Mouse (Mus musculus) heart, embryonic 13.5 days (tissue): ENCODE results near the gene Ephb2. TPM values are rescaled to one million over a fixed set of nuclear protein-coding genes. Genes with fewer than 3 reads are reported as not detected.

Experiments used
- ATAC-seq: fragments of 200-750 bp; cut with Nextera tagmentation; 2 replicates; pipeline ENCODE4 v1.8.0; 2017; ENCODE audit warnings: moderate TSS enrichment; ENCODE audit not compliant: insufficient number of reproducible peaks, low FRiP score, low TSS enrichment; ENCODE audit errors: extremely low read depth
- H3K27ac ChIP-seq: fragments of 300-500 bp; sonication (generic); replicated peaks from 2 replicates; pipeline ENCODE4 v1.5.1; 2015; ENCODE audit warnings: moderate library complexity, mild to moderate bottlenecking, inconsistent platforms
- H3K27me3 ChIP-seq: fragments of 300-500 bp; sonication (generic); replicated peaks from 2 replicates; pipeline ENCODE4 v1.6.1; 2015; ENCODE audit warnings: mild to moderate bottlenecking, inconsistent platforms
- H3K36me3 ChIP-seq: fragments of 300-500 bp; sonication (generic); 2 replicates; pipeline ENCODE4 v1.6.1; 2015; ENCODE audit warnings: mild to moderate bottlenecking, inconsistent platforms
- H3K4me1 ChIP-seq: fragments of 300-500 bp; sonication (generic); 2 replicates; pipeline ENCODE4 v1.6.1; 2015; ENCODE audit warnings: inconsistent platforms
- H3K4me2 ChIP-seq: fragments of 300-500 bp; sonication (generic); 2 replicates; pipeline ENCODE4 v1.6.1; 2015; ENCODE audit warnings: inconsistent platforms, mild to moderate bottlenecking, moderate library complexity
- H3K4me3 ChIP-seq: fragments of 300-500 bp; sonication (generic); 2 replicates; pipeline ENCODE4 v1.5.1; 2015; ENCODE audit warnings: moderate library complexity, mild to moderate bottlenecking, inconsistent platforms
- H3K9ac ChIP-seq: fragments of 300-500 bp; sonication (generic); 2 replicates; pipeline ENCODE4 v1.6.1; 2015; ENCODE audit warnings: inconsistent platforms, mild to moderate bottlenecking, moderate library complexity
- H3K9me3 ChIP-seq: fragments of 300-500 bp; sonication (generic); 2 replicates; pipeline ENCODE4 v1.6.1; 2016; ENCODE audit warnings: inconsistent platforms
- WGBS: fragments of 180-500 bp; shearing (Covaris S2); methylation state at CpG from one replicate; pipeline ENCODE4 v1.1.7; 2015; ENCODE audit warnings: mixed read lengths; 5-methylcytosine and 5-hydroxymethylcytosine counted together
- polyA plus RNA-seq: library from polyadenylated mRNA; unstranded; fragments of >200 nt; fragmentation: Nextera tagmentation; extraction: Ambion mirVana; gene quantifications from 2 replicates; pipeline ENCODE4 v1.2.1, GENCODE M21; 2015

Gene Ephb2
- polyA plus RNA-seq, 1 experiment from 2014 or later = 1.2 TPM

DNA sequence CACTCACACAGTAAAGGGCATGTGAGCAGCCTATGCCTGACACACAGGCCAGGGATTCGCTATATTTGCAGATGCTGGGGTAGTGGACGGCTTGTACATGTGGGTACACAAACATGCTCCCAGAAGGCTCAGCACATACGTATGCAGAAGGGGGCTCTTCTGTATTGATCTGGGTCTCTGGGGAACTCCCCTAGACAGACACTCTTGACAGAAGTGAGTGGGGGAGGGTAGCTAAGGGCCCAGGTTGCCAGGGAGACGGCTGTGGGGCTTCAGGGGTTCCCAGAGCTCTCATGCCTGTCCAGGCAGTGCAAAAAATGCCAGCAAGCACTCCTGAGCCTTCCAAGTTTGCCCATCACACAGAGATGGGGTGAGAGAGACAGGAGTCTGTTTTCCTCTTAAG lies 78.7 kb downstream of the Ephb2 start:
- H3K9me3 ChIP-seq = no peaks in the 10 kb centered on the region
- H3K27me3 ChIP-seq = peaks cover 55% of the 10 kb centered on the region
- H3K36me3 ChIP-seq = no peaks in the 10 kb centered on the region
- no peak overlapping the region for H3K27ac ChIP-seq
- H3K4me2 ChIP-seq = no peak overlapping the region
- H3K4me3 ChIP-seq = no peak overlapping the region
- H3K4me1 ChIP-seq = peaks cover 15% of the 10 kb centered on the region
- no peak for ATAC-seq
- H3K9ac ChIP-seq = no peak overlapping the region
- WGBS = 81% methylated on average over 4 of the region's 4 CpGs

DNA sequence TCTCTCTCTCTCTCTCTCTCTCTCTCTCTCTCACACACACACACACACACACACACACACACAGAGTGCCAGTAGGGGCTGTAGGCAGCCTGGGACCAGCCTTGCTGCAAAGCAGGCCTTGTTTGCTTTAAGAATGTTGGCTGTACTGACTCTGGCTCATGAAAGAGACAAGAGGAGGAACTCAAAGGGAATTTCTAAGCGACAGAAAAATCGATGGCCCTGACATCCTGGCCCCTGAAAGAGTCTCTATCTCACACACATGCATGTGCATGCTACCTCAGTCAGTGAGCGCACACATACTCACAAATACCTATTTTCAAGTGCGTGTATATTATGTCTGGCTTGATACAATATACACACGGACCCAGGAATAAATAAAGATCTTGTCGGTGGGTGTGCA lies 79.3 kb downstream of the Ephb2 start:
- Histone ChIP-seq H3K4me3 (no peak overlapping the region), H3K27me3 (peaks cover 61% of the 10 kb centered on the region), H3K9ac (no peak overlapping the region; the same call in 1 of the 2 replicates), H3K4me1 (peaks cover 15% of the 10 kb centered on the region), H3K4me2 (no peak overlapping the region), H3K27ac (no peak overlapping the region), H3K9me3 (no peaks in the 10 kb centered on the region), H3K36me3 (no peaks in the 10 kb centered on the region)
- no peak for ATAC-seq
- 62% methylated on average over 6 of the region's 6 CpGs for WGBS

DNA sequence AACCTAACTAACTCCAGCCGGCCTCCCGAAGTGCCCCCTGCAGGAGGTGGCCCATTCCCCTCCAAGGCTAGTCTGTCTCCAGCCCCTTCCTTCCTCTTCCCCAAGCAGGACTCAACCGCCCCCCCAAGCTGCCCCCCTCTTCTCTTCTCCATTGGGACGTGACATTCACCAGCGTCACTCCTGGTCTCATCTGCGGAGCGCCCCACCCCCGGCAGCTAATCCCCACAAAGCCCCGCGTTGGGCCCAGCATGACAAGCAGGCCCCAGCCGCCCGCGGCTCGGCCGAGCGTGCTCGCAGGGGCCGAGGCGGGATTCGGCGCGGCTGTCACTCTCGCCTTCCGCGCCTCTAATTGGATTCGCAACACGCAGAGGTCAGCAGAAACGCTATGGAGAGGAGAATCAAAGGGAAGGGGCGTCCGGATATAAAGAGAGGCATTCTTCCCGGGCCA lies 80.4 kb downstream of the Ephb2 start:
- H3K4me1 ChIP-seq = peaks cover 25% of the 10 kb centered on the region
- peak overlapping the region; percentile 76 for H3K4me2 ChIP-seq
- 2% methylated on average over 30 of the region's 31 CpGs for WGBS
- H3K27me3 ChIP-seq = peaks cover 72% of the 10 kb centered on the region
- H3K36me3 ChIP-seq = no peaks in the 10 kb centered on the region
- ATAC-seq = peak; percentile 20; the same call in 1 of the 2 replicates
- H3K9ac ChIP-seq = peak overlapping the region; percentile 78
- no peak overlapping the region; the same call in 1 of the 2 replicates for H3K27ac ChIP-seq
- H3K9me3 ChIP-seq = no peaks in the 10 kb centered on the region
- H3K4me3 ChIP-seq = peak overlapping the region; percentile 48

DNA sequence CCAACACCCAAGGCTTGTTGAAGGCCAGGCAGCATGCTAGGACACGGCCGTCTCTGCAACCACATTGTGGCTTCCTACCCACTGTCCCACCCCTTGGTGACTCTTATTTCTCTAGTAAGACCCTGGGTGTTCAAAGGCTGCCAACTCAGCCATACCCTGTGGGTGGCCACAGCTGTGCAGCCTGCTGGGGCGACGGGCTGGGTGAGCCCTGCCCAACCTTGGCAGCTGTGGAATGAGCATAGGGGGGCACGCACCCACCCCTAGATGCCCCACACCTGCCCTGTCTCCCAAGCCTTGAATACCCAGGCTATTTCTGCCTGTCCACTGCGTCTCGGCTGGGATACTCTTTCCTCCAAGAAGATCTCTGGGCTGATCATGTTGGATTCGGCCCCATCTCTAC lies 81.5 kb downstream of the Ephb2 start:
- Histone ChIP-seq H3K36me3 (no peaks in the 10 kb centered on the region), H3K9ac (no peak overlapping the region), H3K4me1 (peaks cover 36% of the 10 kb centered on the region), H3K4me2 (no peak overlapping the region), H3K4me3 (no peak overlapping the region), H3K9me3 (no peaks in the 10 kb centered on the region), H3K27me3 (peaks cover 74% of the 10 kb centered on the region), H3K27ac (no peak overlapping the region)
- ATAC-seq = no peak
- WGBS = 83% methylated on average over 8 of the region's 8 CpGs

DNA sequence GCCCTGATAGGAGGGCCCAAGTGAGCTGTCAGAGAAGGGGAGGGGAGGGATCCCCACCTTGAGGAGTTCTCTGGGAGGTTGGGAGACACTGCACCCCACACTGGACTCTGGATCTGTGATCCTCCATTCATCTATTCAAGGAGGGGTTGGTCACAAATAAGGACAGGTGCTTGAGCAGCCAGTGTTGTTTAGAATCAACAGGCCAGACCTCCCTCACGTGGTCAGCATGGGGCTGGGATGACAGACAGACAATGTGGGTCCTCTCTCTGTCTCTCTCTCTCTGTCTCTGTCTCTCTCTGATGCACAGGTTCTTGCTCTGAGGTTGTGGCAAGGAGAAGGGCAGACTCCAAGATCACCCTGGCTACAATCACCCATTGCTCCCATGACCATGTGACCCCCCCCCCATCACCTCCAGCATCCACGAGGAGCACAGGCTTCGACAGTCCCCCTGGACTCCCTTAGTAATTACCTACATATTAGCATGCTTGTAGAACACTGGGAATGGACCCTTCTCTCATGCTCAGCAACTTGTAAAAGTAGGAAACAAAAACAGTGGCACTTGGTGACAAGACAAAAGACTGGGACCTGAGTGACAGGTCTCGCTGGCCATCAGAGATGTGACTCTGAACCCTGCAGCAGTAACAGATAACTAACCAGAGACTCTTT lies 84.3 kb downstream of the Ephb2 start:
- ATAC-seq = no peak
- no peak overlapping the region for H3K9ac ChIP-seq
- H3K4me1 ChIP-seq = peaks cover 47% of the 10 kb centered on the region
- no peak overlapping the region for H3K4me2 ChIP-seq
- H3K27me3 ChIP-seq = peaks cover 71% of the 10 kb centered on the region
- no peaks in the 10 kb centered on the region for H3K36me3 ChIP-seq
- WGBS = 36% methylated on average over 4 of the region's 4 CpGs
- H3K4me3 ChIP-seq = no peak overlapping the region
- H3K9me3 ChIP-seq = no peaks in the 10 kb centered on the region
- H3K27ac ChIP-seq = no peak overlapping the region

DNA sequence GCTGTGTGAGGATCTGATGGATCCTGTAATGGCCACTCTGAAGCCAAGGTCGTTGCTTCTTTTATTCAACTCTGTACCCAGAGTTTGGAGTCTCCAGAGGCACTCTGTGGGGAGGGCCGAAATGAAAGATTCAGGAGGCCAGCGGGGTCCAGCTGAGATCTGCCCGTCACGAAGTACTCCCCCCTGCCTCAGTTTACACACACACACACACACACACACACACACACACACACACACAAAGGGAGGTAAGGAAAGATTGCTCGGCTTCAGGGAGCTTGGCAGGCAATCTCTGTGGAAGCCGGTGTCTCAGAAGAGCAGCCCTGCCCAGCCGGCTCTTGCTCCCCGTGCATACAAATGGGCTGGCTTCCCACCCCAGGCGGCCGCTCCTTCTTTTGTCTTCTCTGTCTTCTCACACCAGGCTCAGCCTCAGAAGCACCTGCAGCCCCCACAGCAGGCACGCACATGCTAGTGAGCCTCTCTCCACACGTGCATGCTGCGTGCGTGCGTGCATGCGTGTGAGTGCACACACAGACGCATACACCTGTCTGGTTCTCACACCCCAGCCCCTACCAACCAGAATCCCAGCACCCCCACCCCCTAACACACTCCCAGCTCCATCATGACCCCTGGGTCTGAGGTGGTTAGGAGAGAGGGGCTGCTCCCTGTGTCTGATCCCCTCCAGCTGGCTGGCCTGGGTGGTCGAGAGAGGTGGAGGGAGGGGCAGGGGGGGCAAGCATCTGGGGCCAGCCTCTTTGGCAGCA lies 85.0 kb downstream of the Ephb2 start:
- no peak overlapping the region for H3K4me3 ChIP-seq
- H3K36me3 ChIP-seq = no peaks in the 10 kb centered on the region
- 22% methylated on average over 19 of the region's 19 CpGs for WGBS
- no peaks in the 10 kb centered on the region for H3K9me3 ChIP-seq
- no peak overlapping the region for H3K27ac ChIP-seq
- ATAC-seq = no peak
- peaks cover 42% of the 10 kb centered on the region for H3K4me1 ChIP-seq
- 0 out of 2 replicates have a peak overlapping the region, but pooled peaks have one; percentile 7 for H3K9ac ChIP-seq
- no peak overlapping the region for H3K4me2 ChIP-seq
- H3K27me3 ChIP-seq = peaks cover 69% of the 10 kb centered on the region

DNA sequence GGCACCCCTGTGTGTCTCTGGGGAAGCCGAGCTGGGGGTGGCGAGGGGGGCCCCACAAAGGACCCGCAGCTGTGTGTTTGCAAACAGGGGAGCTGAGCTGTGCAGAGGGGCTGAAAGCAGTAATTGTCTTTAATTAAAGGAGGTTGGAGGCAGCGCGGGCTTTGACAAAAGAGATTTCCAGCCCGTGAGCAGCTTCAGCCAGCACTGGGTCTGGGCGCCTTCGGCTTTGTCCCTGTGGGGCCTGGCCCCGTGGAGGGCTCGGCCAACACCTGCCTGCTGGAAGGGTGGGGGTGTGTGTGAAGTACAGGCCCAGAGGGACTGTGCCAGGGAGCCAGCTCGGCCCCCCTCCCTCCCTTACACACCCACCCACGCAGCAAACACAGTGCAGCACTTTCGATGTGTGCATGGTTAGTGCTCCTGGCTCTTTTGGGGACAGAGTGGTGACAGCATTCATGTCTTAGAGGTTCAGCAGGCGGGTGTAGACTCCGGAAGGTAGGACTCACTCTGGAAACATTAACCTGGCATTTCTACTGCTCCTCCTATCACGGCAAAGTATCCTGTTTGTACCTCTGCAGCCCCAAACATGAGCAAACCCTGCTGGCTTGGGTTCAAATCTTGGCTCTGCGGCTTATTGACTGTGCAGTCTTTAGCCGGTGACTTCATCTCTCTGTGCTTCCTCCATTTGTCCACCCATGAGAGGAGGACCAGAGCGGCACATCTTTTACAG lies 85.8 kb downstream of the Ephb2 start:
- peaks cover 68% of the 10 kb centered on the region for H3K27me3 ChIP-seq
- WGBS = 34% methylated on average over 19 of the region's 19 CpGs
- H3K9me3 ChIP-seq = no peaks in the 10 kb centered on the region
- no peak for ATAC-seq
- H3K9ac ChIP-seq = peak overlapping the region; percentile 53; the same call in 1 of the 2 replicates
- H3K4me3 ChIP-seq = no peak overlapping the region
- H3K36me3 ChIP-seq = no peaks in the 10 kb centered on the region
- H3K4me1 ChIP-seq = peaks cover 35% of the 10 kb centered on the region
- 0 out of 2 replicates have a peak overlapping the region, but pooled peaks have one; percentile 6 for H3K4me2 ChIP-seq
- no peak overlapping the region for H3K27ac ChIP-seq

DNA sequence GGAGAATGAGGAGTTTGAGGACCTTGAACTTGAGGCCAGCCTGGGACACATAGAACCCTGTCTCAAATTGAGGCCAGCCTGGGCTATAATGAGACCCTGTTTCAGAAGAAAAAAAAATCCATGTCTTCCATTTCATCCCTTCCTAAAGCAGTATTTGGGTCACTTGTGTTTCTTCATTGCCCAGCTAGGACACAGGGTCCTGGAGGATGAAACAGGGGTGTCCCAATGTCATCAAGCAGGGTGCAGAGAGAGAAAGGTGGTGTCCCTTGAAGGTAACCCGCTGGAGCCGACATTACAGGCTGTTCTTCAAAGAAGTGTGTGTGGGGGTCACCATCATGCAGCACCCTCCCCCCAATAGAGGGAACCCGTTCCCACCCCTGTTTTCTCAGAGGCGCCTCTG lies 86.4 kb downstream of the Ephb2 start:
- no peaks in the 10 kb centered on the region for H3K36me3 ChIP-seq
- H3K4me1 ChIP-seq = peaks cover 32% of the 10 kb centered on the region
- H3K4me2 ChIP-seq = no peak overlapping the region
- ATAC-seq = no peak
- H3K27ac ChIP-seq = no peak overlapping the region
- 53% methylated on average over 4 of the region's 4 CpGs for WGBS
- no peak overlapping the region for H3K4me3 ChIP-seq
- H3K9me3 ChIP-seq = no peaks in the 10 kb centered on the region
- peaks cover 62% of the 10 kb centered on the region for H3K27me3 ChIP-seq
- no peak overlapping the region for H3K9ac ChIP-seq

DNA sequence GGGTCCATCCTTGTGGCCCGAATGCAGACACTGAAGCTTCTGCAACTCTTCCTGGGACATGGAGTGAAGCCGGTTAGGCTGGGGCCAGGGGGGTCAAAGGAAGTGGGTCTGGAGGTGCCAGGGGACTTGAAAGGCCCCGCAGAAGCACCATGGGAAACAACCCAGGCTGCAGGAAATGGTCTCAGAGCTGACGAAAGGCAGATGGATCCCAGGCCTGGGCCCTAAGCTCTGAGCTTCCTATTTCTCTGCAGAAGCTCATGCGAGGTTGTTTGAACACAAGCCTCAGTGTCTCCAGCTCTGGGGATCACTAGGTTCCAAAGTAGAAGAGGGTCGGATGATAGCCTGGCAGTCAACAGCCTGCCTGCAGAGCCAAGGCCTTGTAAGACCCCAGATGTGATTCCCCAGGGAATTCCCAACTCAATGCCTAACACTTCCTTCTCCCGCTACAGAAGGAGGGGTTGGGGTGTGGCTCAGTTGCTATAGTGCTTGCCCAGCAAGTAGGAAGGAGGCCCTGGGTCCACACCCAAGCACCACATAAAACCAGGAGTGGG lies 86.9 kb downstream of the Ephb2 start:
- Histone ChIP-seq H3K27ac (peak overlapping the region; percentile 46), H3K36me3 (no peaks in the 10 kb centered on the region), H3K9ac (no peak overlapping the region), H3K4me1 (peaks cover 32% of the 10 kb centered on the region), H3K9me3 (no peaks in the 10 kb centered on the region), H3K4me3 (no peak overlapping the region), H3K27me3 (peaks cover 60% of the 10 kb centered on the region), H3K4me2 (no peak overlapping the region)
- ATAC-seq = no peak
- WGBS = 17% methylated on average over 7 of the region's 7 CpGs

DNA sequence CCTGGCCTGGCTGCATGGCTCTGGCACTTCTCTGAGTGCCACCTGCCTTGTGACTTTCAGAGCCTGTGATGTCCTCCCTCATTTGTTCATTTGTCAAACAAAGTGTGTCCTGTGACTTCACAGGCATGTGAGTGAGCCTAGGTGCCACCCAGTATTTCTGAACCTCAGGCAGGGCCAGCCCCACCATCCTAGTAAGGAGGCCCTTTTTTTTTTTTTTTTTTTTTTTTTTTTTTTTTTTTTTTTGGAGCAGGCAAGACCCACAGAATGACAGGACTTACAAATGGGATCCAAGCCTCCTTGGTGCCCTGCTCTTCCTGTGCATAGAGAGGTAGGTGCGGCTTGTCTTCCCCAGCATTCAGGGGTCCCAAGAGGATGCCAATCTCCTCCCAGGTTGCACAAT lies 89.3 kb downstream of the Ephb2 start:
- no peak for ATAC-seq
- Histone ChIP-seq H3K27me3 (peaks cover 43% of the 10 kb centered on the region), H3K9me3 (no peaks in the 10 kb centered on the region), H3K27ac (no peak overlapping the region), H3K4me2 (no peak overlapping the region), H3K36me3 (no peaks in the 10 kb centered on the region), H3K4me1 (peaks cover 52% of the 10 kb centered on the region), H3K4me3 (no peak overlapping the region), H3K9ac (no peak overlapping the region)
- WGBS = 76% methylated on average over 1 of the region's 1 CpGs

DNA sequence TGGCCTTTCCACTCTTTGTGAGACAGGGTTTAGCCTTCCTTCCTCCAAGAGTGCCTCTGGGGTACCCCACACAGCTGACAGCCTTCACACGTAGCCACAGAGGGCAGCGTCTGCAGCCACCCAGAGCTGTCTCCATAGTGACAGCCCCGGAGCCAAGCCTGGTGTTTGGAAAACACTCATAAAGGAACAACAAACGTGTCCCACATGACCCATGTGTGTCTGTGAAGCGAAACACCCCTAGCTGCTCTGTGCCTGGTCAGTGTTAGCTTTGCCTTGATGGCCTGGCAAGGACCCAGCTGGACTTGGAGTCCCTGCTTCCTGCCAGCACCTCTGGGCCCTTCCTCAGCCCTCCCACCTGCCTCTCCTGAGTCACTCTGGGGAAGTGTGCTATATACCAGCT lies 93.1 kb downstream of the Ephb2 start:
- peaks cover 47% of the 10 kb centered on the region for H3K27me3 ChIP-seq
- 15% methylated on average over 5 of the region's 5 CpGs for WGBS
- peak overlapping the region; percentile 33; the same call in 1 of the 2 replicates for H3K9ac ChIP-seq
- H3K4me2 ChIP-seq = no peak overlapping the region
- 0 out of 2 replicates have a peak overlapping the region, but pooled peaks have one; percentile 34 for H3K27ac ChIP-seq
- peaks cover 46% of the 10 kb centered on the region for H3K4me1 ChIP-seq
- H3K9me3 ChIP-seq = no peaks in the 10 kb centered on the region
- no peaks in the 10 kb centered on the region for H3K36me3 ChIP-seq
- ATAC-seq = peak; percentile 25; the same call in 1 of the 2 replicates
- H3K4me3 ChIP-seq = no peak overlapping the region
